Mouse (Mus musculus) ovary, adult 18-20 months (tissue): Measurements from ENCODE around the gene Tceanc2.

Experiments used
- DNase-seq: peaks from one replicate; pipeline ENCODE4 v3.0.0; 2022; ENCODE audit warnings: low spot score, mixed read lengths

The Tceanc2 gene

GRCm38 (mm10) chr4:107178830-107179490, at the start of gene Tceanc2:
TSS of gene Tceanc2 (minus strand) at chr4:107179116.
- DNase-seq, result peak; percentile 9

GRCm38 (mm10) chr4:107226313-107226712, 47.4 kb upstream of the Tceanc2 start:
- no peak for DNase-seq

- peak; percentile 18 for DNase-seq
Observed at GRCm38 (mm10) chr4:107223225-107224204, 44.6 kb upstream of the Tceanc2 start.

GRCm38 (mm10) chr4:107221524-107221923, 42.6 kb upstream of the Tceanc2 start:
- no peak for DNase-seq

- peak; percentile 59 for DNase-seq
Observed at GRCm38 (mm10) chr4:107217574-107217973, 38.7 kb upstream of the Tceanc2 start.

GRCm38 (mm10) chr4:107213279-107214011, 34.5 kb upstream of the Tceanc2 start:
- DNase-seq, result no peak

GRCm38 (mm10) chr4:107211936-107212335, 33.0 kb upstream of the Tceanc2 start:
- DNase-seq, result no peak

GRCm38 (mm10) chr4:107211465-107211864, 32.5 kb upstream of the Tceanc2 start:
- DNase-seq, result no peak

- no peak for DNase-seq
Observed at GRCm38 (mm10) chr4:107210483-107211097, 31.7 kb upstream of the Tceanc2 start.

GRCm38 (mm10) chr4:107208880-107209279, 30.0 kb upstream of the Tceanc2 start, which contains the start of gene Ldlrad1:
TSS of gene Ldlrad1 (plus strand) at chr4:107209180.
- DNase-seq, result no peak

GRCm38 (mm10) chr4:107207016-107207415, 28.1 kb upstream of the Tceanc2 start:
- DNase-seq, result no peak

GRCm38 (mm10) chr4:107203001-107203400, 24.1 kb upstream of the Tceanc2 start:
- no peak for DNase-seq

- no peak for DNase-seq
Observed at GRCm38 (mm10) chr4:107201779-107202178, 22.9 kb upstream of the Tceanc2 start.

GRCm38 (mm10) chr4:107198072-107198471, 19.2 kb upstream of the Tceanc2 start:
- DNase-seq, result no peak

- DNase-seq, result no peak
Observed at GRCm38 (mm10) chr4:107196454-107196853, 17.5 kb upstream of the Tceanc2 start.

- DNase-seq, result no peak
Observed at GRCm38 (mm10) chr4:107193841-107194240, 14.9 kb upstream of the Tceanc2 start.

GRCm38 (mm10) chr4:107185703-107186102, 6.8 kb upstream of the Tceanc2 start:
- no peak for DNase-seq

- DNase-seq, result no peak
Observed at GRCm38 (mm10) chr4:107183203-107183602, 4.3 kb upstream of the Tceanc2 start.

GRCm38 (mm10) chr4:107182796-107183195, 3.9 kb upstream of the Tceanc2 start:
- no peak for DNase-seq

GRCm38 (mm10) chr4:107181866-107182265, 3.0 kb upstream of the Tceanc2 start:
- DNase-seq, result no peak

GRCm38 (mm10) chr4:107180746-107181145, 1.8 kb upstream of the Tceanc2 start:
- no peak for DNase-seq

- no peak for DNase-seq
Observed at GRCm38 (mm10) chr4:107179561-107179960, 645 bp upstream of the Tceanc2 start.
